Mouse (Mus musculus) T-helper 1 cell (primary cell): ENCODE data around the gene Hint3.
"Not testable (repeated sequence)": the region's sequence is repeated elsewhere in the genome, so short reads cannot be mapped to it uniquely, and the experiment has no call there.

Experiments used
- in situ Hi-C: fragments of 300-600 bp; cut with MboI, MseI; formaldehyde crosslinking; loops from one replicate; pipeline ENCODE4 v1.15.1; 2025; ENCODE audit warnings: high pct_unique_total_duplicates

Hint3 gene

DNA sequence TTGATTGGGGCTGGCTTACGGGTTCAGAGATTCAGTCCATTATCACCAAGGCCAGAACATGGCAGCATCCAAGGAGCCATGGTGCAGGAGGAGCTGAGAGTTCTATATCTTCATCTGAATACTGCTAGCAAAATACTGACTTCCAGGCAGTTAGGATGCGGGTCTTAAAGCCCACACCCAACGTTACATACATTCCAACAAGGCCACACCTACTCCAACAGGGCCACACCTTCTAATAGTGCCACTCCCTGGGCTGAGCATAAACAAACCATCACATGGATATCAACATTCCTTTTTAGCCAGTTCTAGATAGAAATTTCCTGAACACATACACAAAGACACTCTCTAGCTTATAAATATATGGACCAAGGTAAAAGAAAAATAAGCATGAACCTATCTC lies at the start of gene Hint3:
Hint3 (minus strand) TSS at position 120 of the 400 bp plus-strand sequence.
- in situ Hi-C loops: no loop called here

DNA sequence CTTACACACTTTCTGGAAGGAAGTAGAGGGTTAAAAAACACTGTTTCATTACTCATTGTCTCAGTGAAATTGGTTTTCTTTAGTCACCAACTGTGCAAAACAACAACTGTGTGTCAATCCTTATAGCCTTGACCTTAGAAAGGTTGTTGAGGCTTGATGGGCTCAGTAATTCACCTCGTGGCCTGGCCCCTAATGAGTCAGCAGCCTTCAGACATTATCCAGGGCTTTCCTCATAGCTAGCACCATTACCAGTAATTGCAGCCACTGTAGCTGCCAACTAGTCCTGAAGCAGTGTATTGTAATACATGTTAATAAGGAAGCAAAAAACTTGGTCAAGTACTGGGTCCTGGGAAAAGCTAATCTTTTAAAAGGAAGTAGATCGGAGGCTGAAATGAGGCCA lies 48.6 kb upstream of the Hint3 start:
- in situ Hi-C loops: no loop called here

DNA sequence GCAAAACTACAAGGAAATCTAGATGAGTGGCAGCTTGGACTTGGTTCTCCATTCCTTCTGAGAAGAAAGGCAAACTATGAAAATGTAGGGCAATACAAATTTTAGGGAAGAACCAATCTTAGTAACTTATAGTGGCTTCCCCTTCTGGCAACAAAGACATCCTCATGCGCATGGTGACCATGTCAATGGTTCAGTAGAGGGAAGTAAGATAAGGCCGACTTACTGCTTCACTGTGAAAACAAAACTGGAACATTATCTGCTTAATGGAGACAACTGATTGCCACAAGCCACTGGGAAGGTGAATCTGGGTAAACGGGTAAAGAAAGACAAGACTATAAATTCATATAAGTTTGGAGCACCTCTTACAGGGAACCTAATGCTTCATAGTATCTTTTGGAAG lies 45.4 kb upstream of the Hint3 start:
- in situ Hi-C loops: no loop called here

DNA sequence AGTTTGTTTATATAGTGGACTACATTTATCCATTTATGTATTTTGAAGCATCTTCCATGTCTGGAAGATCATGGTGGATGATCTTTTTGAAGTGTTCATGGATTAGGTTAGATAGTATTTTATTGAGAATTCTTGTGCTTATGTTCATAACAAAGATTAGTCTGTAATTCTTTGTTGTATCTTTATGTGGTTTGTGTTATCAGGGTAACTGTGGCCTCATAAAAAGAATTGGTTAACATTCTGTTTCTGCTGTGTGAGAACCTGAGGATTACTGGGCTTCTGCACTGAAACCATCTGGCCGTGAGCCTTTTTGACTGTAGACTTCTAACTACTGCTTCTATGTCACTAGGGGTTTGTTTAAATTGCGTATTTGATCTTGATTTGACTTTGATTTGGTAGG lies 37.1 kb upstream of the Hint3 start:
- in situ Hi-C loops: no loop called here

DNA sequence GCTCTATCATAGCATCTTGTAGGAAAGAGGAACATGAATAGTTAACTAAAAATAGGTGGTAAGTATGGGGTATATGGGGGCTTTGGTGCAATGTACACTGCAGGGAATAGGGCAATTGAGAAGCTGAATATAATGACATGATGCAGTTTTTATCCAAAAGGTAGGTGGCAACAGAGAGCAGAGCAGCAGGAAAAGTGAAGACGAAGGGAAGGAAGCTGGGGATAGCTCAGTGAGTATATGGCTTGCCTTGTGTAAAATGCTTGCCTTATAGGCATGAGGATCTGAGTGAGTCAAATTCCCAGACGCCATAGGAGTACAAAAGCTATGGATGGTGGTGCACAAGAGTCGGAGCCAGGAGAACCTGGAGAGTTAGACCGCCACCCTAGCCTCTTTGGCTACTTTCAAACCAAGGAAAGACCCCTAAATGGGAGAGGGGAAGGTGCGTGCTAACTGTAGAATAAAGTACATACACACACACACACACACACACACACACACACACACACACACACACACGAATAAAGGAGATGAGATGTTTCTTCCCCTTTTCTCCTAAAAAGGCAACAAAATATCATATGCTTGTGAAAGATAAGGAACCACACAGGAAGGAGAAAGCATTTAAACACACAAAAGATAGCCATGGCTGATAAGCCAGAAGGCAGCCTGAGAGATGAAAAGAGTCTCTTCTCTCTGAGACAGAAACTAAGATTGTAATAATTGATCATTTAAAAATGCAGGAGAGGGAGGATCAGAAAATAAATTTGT lies 31.3 kb upstream of the Hint3 start:
- in situ Hi-C loops: loop anchor here (5.0 kb wide), 1 partner anchor 57 kb away; no protein-coding TSS in a partner anchor

DNA sequence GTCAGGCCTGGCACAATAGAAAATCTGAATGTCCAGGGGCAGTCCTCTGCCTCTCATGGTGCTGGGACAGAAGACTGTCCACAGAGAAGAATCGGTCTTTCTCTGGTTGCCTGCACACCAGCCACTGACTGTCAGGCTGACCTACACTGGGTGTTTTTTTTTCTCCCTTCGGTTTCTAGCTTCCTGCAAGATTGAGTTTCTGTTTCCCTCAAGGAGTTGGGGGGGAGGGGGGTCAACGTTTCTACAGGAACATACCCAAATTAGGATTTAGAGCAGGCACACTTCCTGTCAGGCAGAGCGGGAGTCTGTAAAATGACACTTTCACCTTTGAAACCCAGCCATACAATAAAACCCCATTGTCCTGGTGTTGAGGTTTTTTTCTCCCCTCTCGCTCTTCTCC lies 26.2 kb upstream of the Hint3 start:
- in situ Hi-C loops: no loop called here

DNA sequence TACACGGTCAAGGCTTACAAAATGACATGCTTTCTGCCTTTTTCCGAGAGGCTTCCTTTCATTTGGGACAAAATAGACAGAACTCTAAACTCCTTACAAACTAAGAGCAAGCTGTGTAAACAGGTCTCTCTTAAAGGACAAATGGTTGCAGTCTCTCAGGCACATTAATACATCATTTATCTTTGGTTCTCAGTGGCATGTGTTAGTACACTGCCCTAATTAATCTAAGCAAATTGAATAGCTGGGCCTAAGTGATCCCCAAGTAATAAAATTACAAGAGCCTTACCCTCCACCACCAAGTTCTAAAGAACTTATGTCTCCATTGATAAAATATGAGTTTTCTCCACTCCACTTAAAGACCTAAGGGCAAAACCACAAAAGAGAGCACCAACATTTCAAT lies 18.2 kb upstream of the Hint3 start:
- in situ Hi-C loops: no loop called here

DNA sequence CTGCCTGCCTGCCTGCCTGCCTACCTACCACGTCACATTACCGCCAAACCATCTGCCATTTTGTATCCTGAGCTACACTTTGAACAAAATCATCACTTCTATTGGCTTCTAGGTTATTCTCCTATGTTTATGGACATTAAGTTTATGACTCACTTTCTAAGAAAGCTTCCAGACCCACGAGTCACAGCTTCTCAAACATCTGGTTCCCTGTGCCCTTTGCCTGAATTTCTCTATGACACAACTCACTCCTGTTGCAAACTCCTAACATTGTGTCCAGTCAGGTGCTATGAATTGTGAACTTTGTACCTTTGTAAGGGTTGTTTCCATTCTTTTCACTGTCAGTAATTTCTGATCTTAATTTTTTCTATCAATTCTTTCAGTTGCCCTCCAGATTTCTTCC lies 8.8 kb upstream of the Hint3 start:
- in situ Hi-C loops: no loop called here

DNA sequence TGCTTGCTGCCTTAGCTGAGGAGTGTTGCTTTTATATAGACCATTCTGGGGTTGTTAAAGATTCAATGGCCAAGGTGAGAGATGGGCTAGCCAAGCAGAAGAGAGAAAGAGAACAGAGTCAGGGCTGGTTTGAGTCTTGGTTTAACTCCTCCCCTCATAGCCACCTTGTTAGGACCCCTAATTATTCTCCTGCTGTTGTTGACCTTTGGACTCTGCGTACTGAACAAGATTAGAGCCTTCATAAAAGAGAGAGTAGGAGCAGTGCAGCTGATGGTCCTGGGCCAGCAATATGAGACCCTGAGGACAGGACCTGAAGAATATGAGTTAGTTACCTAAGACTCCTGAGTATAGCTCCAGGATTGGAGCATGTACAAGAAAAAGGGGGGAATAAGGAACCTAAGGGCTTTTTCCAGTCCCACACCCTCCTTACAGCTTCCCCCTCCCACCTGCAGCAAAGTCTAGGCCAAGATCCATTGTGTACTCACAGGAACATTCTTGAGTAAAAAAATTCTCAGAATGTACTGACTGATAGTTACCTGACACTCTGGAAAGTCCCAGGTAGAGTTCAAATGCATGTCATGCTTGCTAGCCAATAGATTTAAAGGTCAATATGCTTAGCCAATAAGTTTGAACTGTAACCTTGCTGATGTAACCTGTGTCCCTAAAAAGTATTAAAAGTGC lies 7.2 kb upstream of the Hint3 start:
- in situ Hi-C loops: not testable (repeated sequence)

DNA sequence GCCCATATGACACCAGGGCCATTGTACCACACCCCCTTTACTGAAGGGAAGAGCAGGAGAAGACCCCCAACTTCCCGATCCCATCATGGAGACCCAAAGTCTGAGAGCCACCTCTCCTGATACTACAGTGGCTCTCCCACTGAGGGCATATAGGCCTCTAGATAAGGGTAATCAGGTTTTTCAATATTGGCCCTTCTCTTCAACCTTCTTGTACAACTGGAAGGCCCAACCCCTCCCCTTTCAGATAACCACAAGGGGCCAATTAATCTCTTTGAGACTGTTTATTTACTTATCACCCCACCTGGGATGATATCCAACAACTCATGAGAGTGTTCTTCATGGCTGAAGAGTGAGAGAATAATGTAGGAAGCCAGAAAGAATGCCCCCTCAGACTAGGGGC lies 3.3 kb upstream of the Hint3 start:
- in situ Hi-C loops: no loop called here

DNA sequence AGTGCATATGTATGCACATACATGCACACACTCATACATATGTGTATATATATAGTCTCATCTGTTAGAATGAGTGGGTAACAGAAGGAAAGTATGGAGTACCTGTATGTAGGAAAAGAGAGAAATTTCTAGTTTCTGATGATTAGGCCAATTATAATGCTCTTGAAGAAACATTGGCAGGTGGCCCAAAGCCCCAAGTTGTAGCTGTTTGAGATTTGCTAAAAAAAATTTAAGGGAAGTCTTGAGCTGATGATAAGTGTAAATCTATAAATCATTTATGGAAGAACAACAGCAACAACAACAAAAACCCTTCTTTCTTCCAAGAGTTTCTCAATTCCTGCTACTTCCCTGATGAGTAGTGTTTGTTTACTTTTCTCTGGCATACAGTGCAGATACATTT lies 545 bp upstream of the Hint3 start:
- in situ Hi-C loops: no loop called here

DNA sequence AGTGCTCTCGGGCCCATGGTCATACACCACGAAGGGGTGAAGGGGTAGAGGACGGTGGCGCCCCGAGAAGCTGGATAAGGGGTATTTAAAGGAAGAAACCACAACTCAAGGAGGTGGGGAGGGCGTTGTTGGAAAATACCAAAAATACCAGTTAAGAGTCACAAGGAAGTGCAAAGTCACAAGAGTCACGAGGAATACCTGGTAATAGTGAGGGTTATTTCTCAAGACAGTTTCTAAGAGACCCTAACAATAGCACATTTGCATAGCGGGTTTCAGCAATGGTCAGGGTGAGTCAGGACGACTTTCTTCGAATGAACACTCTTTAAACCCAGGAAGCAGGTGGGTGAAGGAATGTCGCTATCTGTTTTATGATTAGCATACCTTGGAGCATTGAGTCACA lies 988 bp downstream of the Hint3 start:
- in situ Hi-C loops: not testable (repeated sequence)

DNA sequence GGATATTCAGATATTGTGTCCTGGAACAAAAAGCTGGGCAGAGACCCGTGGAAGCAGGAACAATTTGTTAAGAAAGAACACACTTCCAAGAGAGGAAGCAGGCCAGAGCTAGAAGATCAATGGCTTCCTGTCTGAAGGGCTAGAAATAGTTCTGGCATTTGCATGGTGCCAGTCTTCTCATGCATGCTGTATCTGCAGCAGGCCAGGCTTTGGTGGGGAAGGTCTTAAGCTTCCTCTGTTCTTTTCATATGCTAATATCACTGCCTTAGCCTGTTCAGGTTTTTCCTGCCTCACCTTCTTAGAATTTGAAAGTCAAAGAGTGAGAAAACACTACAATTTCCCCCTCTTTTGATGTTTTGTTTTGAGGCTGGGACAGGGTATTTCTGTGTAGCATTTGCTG lies 1.9 kb downstream of the Hint3 start:
- in situ Hi-C loops: no loop called here

DNA sequence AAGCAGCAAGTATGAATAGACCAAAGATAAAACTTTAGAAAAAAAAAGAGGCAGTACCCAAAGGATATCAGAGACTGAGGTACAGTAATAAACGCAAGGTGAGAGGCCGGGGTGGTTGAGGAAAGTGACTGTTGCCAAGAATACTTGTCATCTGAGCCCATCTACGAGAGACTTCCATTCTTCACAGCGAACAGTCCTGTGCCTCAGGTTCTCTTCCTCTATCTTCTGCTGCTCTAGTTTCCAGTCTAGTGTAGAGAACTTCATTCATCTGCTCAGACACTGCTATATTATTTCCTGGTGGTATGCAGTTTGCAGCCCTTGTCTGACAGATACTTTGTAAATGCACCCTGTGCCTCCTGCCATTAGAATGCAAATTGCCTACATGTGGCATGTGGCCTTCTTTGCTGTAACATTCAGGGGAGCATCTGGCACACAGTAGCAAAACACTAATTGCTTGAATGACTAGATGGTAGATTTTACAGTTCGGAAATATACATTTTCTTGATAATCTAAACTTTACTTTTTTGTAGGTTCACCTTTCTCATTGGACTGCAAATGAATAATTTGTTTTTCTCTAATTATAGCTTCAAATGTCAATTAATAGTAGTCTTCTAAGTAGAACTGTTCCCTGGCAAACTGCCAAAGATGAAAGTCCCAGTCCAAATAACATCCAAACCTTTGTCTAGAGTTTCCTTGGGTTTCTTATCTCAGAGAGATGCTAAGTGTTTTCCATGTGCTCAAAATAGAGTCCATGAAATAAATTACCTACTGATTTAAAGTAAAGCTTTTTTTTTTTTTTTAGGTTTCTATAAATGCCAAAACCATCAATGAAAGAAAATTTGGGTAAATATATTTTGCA lies 5.0 kb downstream of the Hint3 start:
- in situ Hi-C loops: loop anchor here (25.0 kb wide), 1 partner anchor 688 kb away; the partner anchor contains the start of gene Hddc2

DNA sequence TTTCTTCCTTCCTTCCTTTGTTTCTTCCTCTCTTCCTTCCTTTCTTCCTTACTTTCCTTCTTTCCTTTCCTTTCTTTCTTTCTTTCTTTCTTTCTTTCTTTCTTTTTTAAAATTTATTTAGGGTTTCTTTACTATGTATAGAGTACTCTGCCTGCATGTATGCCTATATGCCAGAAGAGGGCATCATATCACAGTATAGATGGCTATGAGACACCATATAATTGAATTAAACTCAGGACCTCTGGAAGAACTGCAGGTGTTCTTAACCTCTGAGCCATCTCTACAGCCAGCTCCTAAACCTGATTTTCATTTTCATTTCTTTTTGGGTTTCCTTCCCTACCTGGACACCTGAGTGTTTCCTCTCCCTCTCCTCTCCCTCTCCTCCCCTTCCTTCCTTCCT lies 6.5 kb downstream of the Hint3 start:
- in situ Hi-C loops: loop anchor here (25.0 kb wide), 1 partner anchor 689 kb away; the partner anchor contains the start of gene Hddc2

DNA sequence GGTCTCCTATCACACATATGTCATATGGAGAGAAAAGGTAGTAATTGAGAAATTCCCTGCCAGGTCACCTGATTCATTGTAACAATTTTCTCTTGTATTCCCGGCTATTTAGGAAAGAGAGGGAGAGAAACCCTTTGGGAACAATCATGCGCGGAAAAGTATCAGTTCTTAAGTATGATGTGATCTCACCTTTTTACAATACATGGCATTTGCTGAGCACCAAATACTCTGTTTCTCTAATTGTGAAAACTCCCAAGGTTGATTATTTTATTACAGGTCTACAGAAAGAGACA lies 10.6 kb downstream of the Hint3 start:
- in situ Hi-C loops: loop anchor here (5.0 to 25.0 kb wide), 3 partner anchors 98 to 693 kb away; partner anchors contain the start of gene Hddc2

DNA sequence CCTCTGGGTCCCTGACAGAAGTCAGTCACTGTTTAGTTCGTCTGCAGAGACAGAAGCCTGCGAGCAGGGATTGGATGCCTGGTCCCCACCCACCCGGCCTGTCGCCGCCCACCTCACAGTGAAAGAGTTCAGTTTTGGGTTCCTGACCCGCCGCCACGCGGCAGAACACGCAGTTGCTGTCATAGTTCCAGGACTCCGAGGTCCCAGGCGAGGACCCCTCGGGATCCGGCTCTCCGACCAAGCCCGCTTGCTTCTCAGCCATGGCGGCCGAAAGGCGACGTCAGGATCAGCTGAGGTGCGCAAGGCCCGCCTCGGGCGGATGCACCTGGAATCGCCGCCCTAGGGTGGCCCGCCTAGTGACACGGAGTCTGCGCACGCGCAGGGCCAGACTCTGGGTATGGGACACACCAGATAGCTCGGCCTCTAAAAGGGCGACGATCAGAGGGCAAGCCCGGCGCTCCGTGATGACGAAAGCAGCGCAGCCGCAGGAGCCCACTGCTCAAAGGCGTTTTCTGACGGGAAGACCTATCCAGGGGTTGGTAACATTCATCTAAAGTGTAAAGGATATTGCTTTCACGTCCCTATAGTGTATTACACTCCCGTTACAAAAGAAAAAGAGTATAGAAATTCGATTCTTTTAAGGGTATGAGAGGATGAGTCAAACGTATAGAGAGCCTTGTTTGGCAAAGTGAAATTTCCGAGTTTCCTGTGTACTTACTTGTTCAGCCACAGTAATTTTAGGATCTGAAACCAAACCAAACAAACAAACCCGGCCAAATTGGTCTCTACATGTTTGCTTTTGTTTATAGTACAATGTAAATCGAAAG lies 11.1 kb downstream of the Hint3 start:
- in situ Hi-C loops: loop anchor here (5.0 to 25.0 kb wide), 3 partner anchors 99 to 694 kb away; partner anchors contain the start of gene Hddc2

DNA sequence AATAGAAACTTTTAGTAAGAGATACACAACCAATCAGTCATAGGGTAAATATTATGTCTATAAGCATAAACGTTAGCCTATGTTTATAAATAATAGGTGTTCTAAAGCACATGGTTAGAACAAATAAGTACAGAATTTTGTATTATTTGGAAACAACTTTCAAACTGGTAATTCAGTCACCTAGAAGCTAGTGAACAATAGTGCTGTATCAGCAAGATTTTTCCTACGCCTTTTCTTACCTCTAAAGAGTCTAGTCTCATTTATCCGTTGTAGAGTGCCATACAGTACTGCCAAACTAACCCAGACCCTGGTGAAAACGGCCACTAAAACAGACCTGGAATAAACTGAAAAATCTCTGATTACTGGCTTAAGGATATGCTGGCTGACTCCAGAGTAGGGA lies 16.4 kb downstream of the Hint3 start:
- in situ Hi-C loops: loop anchor here (25.0 kb wide), 1 partner anchor 699 kb away; the partner anchor contains the start of gene Hddc2

DNA sequence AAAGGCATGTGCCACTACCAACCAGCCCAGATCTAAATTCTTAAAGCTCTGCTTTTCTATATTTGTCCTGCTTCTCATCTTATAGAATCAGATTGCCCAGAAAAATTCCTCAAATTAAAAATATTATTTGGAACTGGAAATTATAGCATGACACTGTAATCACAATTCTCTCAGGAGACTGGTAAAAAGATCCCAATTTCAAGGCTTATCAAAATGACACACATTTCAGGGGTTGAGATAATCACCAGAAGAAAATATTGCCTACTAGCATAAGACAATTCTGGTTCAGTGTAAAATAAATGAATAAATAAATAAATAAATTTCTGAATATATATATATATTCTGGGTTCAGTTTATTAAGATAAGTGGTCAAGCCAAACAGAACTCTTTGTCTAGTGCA lies 19.8 kb downstream of the Hint3 start:
- in situ Hi-C loops: loop anchor here (25.0 kb wide), 1 partner anchor 703 kb away; the partner anchor contains the start of gene Hddc2

DNA sequence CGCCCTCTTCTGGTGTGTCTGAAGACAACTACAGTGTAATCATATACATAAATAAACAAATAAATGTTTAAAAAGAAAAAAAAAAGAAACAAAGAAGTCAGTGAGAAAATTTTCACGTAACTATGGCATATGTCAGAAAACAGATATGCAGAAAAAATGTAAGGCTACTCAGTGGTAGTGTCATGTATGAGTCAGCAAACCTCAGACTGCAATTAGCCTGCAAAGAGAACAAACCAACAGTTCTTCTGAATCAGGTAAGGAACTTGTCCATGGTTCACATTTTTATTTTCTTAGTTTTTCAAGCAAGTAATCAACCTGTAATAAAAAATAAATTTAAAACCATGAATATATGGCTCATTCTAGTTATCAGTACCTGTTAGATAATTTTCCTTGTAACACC lies 21.3 kb downstream of the Hint3 start:
- in situ Hi-C loops: loop anchor here (25.0 kb wide), 1 partner anchor 704 kb away; the partner anchor contains the start of gene Hddc2

DNA sequence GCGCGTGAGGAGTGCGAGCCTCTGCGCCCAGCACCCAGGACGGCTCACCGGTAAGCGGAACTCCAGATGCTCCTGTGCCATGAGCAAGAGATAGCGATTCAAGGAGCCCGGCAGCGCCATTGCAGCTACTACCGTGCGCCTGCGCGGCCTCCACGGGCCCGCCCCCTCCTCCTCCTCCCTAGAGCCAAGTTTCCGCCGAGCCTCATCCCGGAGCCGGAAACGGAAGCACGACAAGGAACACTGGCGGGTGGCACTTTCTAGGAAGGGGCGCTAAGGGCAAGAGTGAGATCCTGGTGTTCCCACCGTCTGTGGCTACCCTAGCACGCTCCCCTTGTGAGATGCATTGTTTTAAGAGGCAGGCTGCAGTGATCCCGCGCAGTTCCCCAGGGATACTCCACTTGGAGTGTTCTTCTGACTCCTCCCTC lies 28.9 kb downstream of the Hint3 start, which contains the start of gene Trmt11:
Trmt11 (minus strand) TSS at position 208 of the 425 bp plus-strand sequence.
- in situ Hi-C loops: loop anchor here (25.0 kb wide), 1 partner anchor 712 kb away; the partner anchor contains the start of gene Hddc2
